Mouse (Mus musculus) thymus, adult 18-20 months (tissue): ENCODE measurements at regions not wholly inside any gene's neighbourhood (a gene's known extent, or its start where the extent isn't known, plus 50 kb on each side); places are given as distances from the start of the nearest gene placed in this dataset.

Source experiments
- DNase-seq, 2 experiments: peaks; one replicate each; pipeline ENCODE4 v3.0.0; 2022; ENCODE audit warnings: mixed read lengths in 2 of 2

DNA sequence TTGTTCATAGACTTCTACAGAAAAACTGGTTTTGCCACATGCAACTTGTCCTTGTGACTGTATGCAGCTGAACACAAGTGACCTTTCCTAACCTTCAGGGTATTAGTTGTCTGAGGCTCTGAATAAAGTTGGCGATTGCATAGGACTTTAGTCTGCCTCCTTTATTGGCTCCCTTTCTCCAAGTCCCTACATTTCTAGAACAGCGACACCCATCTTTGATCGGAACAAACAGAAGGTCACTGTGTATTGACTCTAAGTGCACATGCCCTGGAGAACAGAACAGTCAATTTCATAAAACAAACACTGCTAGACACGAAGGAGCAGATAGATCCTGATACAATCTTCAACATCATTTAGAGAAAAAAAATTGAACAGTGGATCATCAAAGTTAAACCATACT lies 60.2 kb upstream of the Rbms3 start:
- no peak for DNase-seq
